Mouse (Mus musculus) midbrain, embryonic 10.5 days (tissue): ENCODE measurements at regions not wholly inside any gene's neighbourhood (a gene's known extent, or its start where the extent isn't known, plus 50 kb on each side); places are given as distances from the start of the nearest gene placed in this dataset.

Source experiments
- DNase-seq: peaks from one replicate; pipeline ENCODE4 v3.0.0-alpha.2; 2017; ENCODE audit warnings: low spot score
- H3K27ac ChIP-seq: fragments of 300-500 bp; sonication (generic); replicated peaks from 2 replicates; pipeline ENCODE4 v1.5.1; 2016; ENCODE audit warnings: mild to moderate bottlenecking
- H3K27me3 ChIP-seq: fragments of 300-500 bp; sonication (generic); 2 replicates; pipeline ENCODE4 v1.6.1; 2016; ENCODE audit warnings: low read depth, mild to moderate bottlenecking; ENCODE audit not compliant: poor library complexity, severe bottlenecking
- H3K36me3 ChIP-seq: fragments of 300-500 bp; sonication (generic); 2 replicates; pipeline ENCODE4 v1.6.1; 2016; ENCODE audit warnings: mild to moderate bottlenecking, moderate library complexity
- H3K4me1 ChIP-seq: fragments of 300-500 bp; sonication (generic); 2 replicates; pipeline ENCODE4 v1.6.1; 2016
- H3K4me3 ChIP-seq: fragments of 300-500 bp; sonication (generic); 2 replicates; pipeline ENCODE4 v1.5.1; 2016; ENCODE audit warnings: mild to moderate bottlenecking, moderate library complexity
- H3K9me3 ChIP-seq: fragments of 300-500 bp; sonication (generic); replicated peaks from 2 replicates; pipeline ENCODE4 v1.6.1; 2016; ENCODE audit warnings: mild to moderate bottlenecking
- WGBS: fragments of 180-500 bp; shearing (Covaris S2); methylation state at CpG from one replicate; pipeline ENCODE4 v1.1.7; 2016; 5-methylcytosine and 5-hydroxymethylcytosine counted together

- no peak for DNase-seq
- H3K9me3 ChIP-seq: no peaks in the 10 kb centered on the region
- H3K4me1 ChIP-seq: peaks cover 3% of the 10 kb centered on the region; the same call in 1 of the 2 replicates
- H3K4me3 ChIP-seq: no peak overlapping the region
- H3K36me3 ChIP-seq: no peaks in the 10 kb centered on the region
- no peak overlapping the region for H3K27ac ChIP-seq
- H3K27me3 ChIP-seq: no peaks in the 10 kb centered on the region
- WGBS: 80% methylated on average over 5 of the region's 5 CpGs
Measured at GRCm38 (mm10) chr11:112910309-112910708, 128.3 kb downstream of the Sox9 start.

GRCm38 (mm10) chr11:112912875-112913274 lies 130.9 kb downstream of the Sox9 start:
- Histone ChIP-seq H3K27ac (no peak overlapping the region), H3K4me1 (peaks cover 3% of the 10 kb centered on the region; the same call in 1 of the 2 replicates), H3K27me3 (no peaks in the 10 kb centered on the region), H3K9me3 (no peaks in the 10 kb centered on the region), H3K36me3 (no peaks in the 10 kb centered on the region), H3K4me3 (no peak overlapping the region)
- WGBS: 86% methylated on average over 3 of the region's 3 CpGs
- no peak for DNase-seq

- no peak overlapping the region for H3K27ac ChIP-seq
- H3K4me3 ChIP-seq: no peak overlapping the region
- no peaks in the 10 kb centered on the region for H3K27me3 ChIP-seq
- no peaks in the 10 kb centered on the region for H3K9me3 ChIP-seq
- DNase-seq: no peak
- 87% methylated on average over 1 of the region's 1 CpGs for WGBS
- no peaks in the 10 kb centered on the region for H3K36me3 ChIP-seq
- peaks cover 3% of the 10 kb centered on the region; the same call in 1 of the 2 replicates for H3K4me1 ChIP-seq
Measured at GRCm38 (mm10) chr11:112916923-112917322, 134.9 kb downstream of the Sox9 start.

GRCm38 (mm10) chr11:112920131-112920530 lies 138.1 kb downstream of the Sox9 start:
- H3K4me1 ChIP-seq: no peaks in the 10 kb centered on the region
- H3K36me3 ChIP-seq: no peaks in the 10 kb centered on the region
- DNase-seq: no peak
- H3K4me3 ChIP-seq: no peak overlapping the region
- no peaks in the 10 kb centered on the region for H3K27me3 ChIP-seq
- no peak overlapping the region for H3K27ac ChIP-seq
- H3K9me3 ChIP-seq: no peaks in the 10 kb centered on the region
- WGBS: 87% methylated on average over 4 of the region's 4 CpGs

- Histone ChIP-seq H3K27ac (no peak overlapping the region), H3K36me3 (no peaks in the 10 kb centered on the region), H3K4me3 (no peak overlapping the region), H3K27me3 (no peaks in the 10 kb centered on the region), H3K9me3 (no peaks in the 10 kb centered on the region), H3K4me1 (no peaks in the 10 kb centered on the region)
- no peak for DNase-seq
- WGBS: 71% methylated on average over 1 of the region's 1 CpGs
Measured at GRCm38 (mm10) chr11:112924577-112924976, 142.6 kb downstream of the Sox9 start.

- Histone ChIP-seq H3K36me3 (no peaks in the 10 kb centered on the region), H3K4me3 (no peak overlapping the region), H3K9me3 (no peaks in the 10 kb centered on the region), H3K27ac (no peak overlapping the region), H3K4me1 (no peaks in the 10 kb centered on the region), H3K27me3 (no peaks in the 10 kb centered on the region)
- DNase-seq: no peak
- 58% methylated on average over 6 of the region's 6 CpGs for WGBS
Measured at GRCm38 (mm10) chr11:112925140-112925539, 143.1 kb downstream of the Sox9 start.

- DNase-seq: no peak
- Histone ChIP-seq H3K4me3 (no peak overlapping the region), H3K27ac (no peak overlapping the region), H3K4me1 (no peaks in the 10 kb centered on the region), H3K9me3 (no peaks in the 10 kb centered on the region), H3K27me3 (no peaks in the 10 kb centered on the region), H3K36me3 (no peaks in the 10 kb centered on the region)
- 92% methylated on average over 19 of the region's 19 CpGs for WGBS
Measured at GRCm38 (mm10) chr11:112926330-112927025, 144.5 kb downstream of the Sox9 start.

- Histone ChIP-seq H3K36me3 (no peaks in the 10 kb centered on the region), H3K9me3 (no peaks in the 10 kb centered on the region), H3K27me3 (no peaks in the 10 kb centered on the region), H3K27ac (no peak overlapping the region), H3K4me1 (no peaks in the 10 kb centered on the region), H3K4me3 (no peak overlapping the region)
- WGBS: 78% methylated on average over 10 of the region's 10 CpGs
- DNase-seq: no peak
Measured at GRCm38 (mm10) chr11:112930186-112930808, 148.3 kb downstream of the Sox9 start.

- Histone ChIP-seq H3K9me3 (no peaks in the 10 kb centered on the region), H3K4me1 (no peaks in the 10 kb centered on the region), H3K4me3 (no peak overlapping the region), H3K36me3 (no peaks in the 10 kb centered on the region), H3K27me3 (no peaks in the 10 kb centered on the region), H3K27ac (no peak overlapping the region)
- 95% methylated on average over 10 of the region's 10 CpGs for WGBS
- no peak for DNase-seq
Measured at GRCm38 (mm10) chr11:112938035-112938434, 156.0 kb downstream of the Sox9 start.

GRCm38 (mm10) chr11:112951421-112951820 lies 169.4 kb downstream of the Sox9 start:
- no peak for DNase-seq
- Histone ChIP-seq H3K27ac (no peak overlapping the region), H3K36me3 (no peaks in the 10 kb centered on the region), H3K27me3 (no peaks in the 10 kb centered on the region), H3K9me3 (no peaks in the 10 kb centered on the region), H3K4me1 (peaks cover 11% of the 10 kb centered on the region), H3K4me3 (no peak overlapping the region)
- WGBS: 76% methylated on average over 4 of the region's 4 CpGs

- no peaks in the 10 kb centered on the region for H3K9me3 ChIP-seq
- H3K27me3 ChIP-seq: no peaks in the 10 kb centered on the region
- H3K36me3 ChIP-seq: no peaks in the 10 kb centered on the region
- DNase-seq: no peak
- H3K4me1 ChIP-seq: peaks cover 20% of the 10 kb centered on the region
- H3K4me3 ChIP-seq: no peak overlapping the region
- H3K27ac ChIP-seq: no peak overlapping the region
- 79% methylated on average over 10 of the region's 10 CpGs for WGBS
Measured at GRCm38 (mm10) chr11:112952356-112952755, 170.3 kb downstream of the Sox9 start.

GRCm38 (mm10) chr11:112953491-112953890 lies 171.5 kb downstream of the Sox9 start:
- 83% methylated on average over 4 of the region's 4 CpGs for WGBS
- no peaks in the 10 kb centered on the region for H3K9me3 ChIP-seq

GRCm38 (mm10) chr11:112956748-112957440 lies 174.9 kb downstream of the Sox9 start:
- WGBS: 78% methylated on average over 5 of the region's 5 CpGs
- peaks cover 22% of the 10 kb centered on the region for H3K27me3 ChIP-seq
- H3K27ac ChIP-seq: peak overlapping the region; percentile 52
- no peak for DNase-seq
- no peak overlapping the region for H3K4me3 ChIP-seq
- H3K9me3 ChIP-seq: no peaks in the 10 kb centered on the region
- H3K4me1 ChIP-seq: peaks cover 43% of the 10 kb centered on the region
- H3K36me3 ChIP-seq: no peaks in the 10 kb centered on the region

More at GRCm38 (mm10) chr11:112953491-112953890, 171.5 kb downstream of the Sox9 start:
- H3K27ac ChIP-seq: no peak overlapping the region
- H3K36me3 ChIP-seq: no peaks in the 10 kb centered on the region
- peaks cover 32% of the 10 kb centered on the region for H3K4me1 ChIP-seq
- H3K4me3 ChIP-seq: no peak overlapping the region
- H3K27me3 ChIP-seq: peaks cover 6% of the 10 kb centered on the region; the same call in 1 of the 2 replicates
- DNase-seq: no peak
